ENCODE assay signal across 15 mouse cellular contexts in the genomic region with DNA sequence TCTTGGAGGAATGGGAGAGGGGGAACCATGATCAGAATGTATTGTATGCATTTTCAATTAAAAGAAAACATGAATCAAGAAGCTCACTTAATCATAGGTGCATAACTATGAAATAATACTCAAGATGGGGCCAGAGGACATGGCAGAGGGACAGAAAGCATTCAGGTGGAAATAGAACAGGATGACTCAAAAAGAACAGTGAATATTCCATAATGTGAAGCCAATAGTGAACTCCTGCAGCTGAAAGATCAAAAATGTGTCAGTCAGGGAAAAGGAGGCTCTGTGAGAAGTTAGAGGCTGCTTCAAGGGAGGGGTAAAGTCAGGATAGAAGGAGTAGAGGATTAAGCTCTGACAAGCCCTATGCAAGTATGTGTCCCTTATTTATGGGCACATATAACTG.
"Had no signal": no experiment of that assay in that cellular context is flagged by ENCODE, and none has a peak within 500 bp of the region (broad histone marks: within the 10 kb centered on the region; RNA-seq: fewer than 3 reads in every experiment).

No protein-coding gene starts in this region.

- H3K9me3 ChIP-seq: limb, embryonic 12.5 days; limb, embryonic 15.5 days had no signal

- H3K36me3 ChIP-seq: limb, embryonic 12.5 days; limb, embryonic 15.5 days had no signal

- ATAC-seq: liver, postnatal 0 days; lung, postnatal 0 days had no signal

- H3K27ac ChIP-seq: limb, embryonic 12.5 days; limb, embryonic 15.5 days; liver, embryonic 14.5 days; stomach, postnatal 0 days had no signal

- H3K4me3 ChIP-seq: limb, embryonic 12.5 days; limb, embryonic 15.5 days had no signal

- H3K4me2 ChIP-seq: limb, embryonic 12.5 days; limb, embryonic 15.5 days; liver, embryonic 11.5 days; lung, embryonic 14.5 days had no signal

- H3K4me1 ChIP-seq: limb, embryonic 12.5 days; limb, embryonic 15.5 days had no signal

- H3K27me3 ChIP-seq: limb, embryonic 12.5 days; limb, embryonic 15.5 days had no signal

- H3K9ac ChIP-seq: limb, embryonic 12.5 days; limb, embryonic 15.5 days; liver, embryonic 14.5 days; liver, postnatal 0 days; lung, embryonic 14.5 days had no signal

- DNase-seq: kidney, adult 9 months; kidney, postnatal 14 days; kidney, postnatal 4 days; left cerebral cortex, postnatal 4 days; liver, postnatal 0 days; lung, embryonic 14.5 days; thymus, adult 2 months; thymus, postnatal 14 days; thymus, postnatal 4 days had no signal
